Mouse (Mus musculus) embryonic stem cell, embryonic (primary cell): ENCODE measurements around the gene Krtap4-7.
"Not testable (repeated sequence)": the region's sequence is repeated elsewhere in the genome, so short reads cannot be mapped to it uniquely, and the experiment has no call there.

Source experiments
- CTCF ChIA-PET, 4 experiments: fragments of 300-600 bp in 2 of 4; fragments of 350-600 bp in 2 of 4; sonication (Branson Sonifier 250); formaldehyde crosslinking; loops; one replicate each; lab custom pipeline; 2022; ENCODE audit warnings: inconsistent platforms in 2 of 4; lab: Charles Lee
- POLR2A ChIA-PET, 4 experiments: fragments of 300-600 bp in 2 of 4; fragments of 350-600 bp in 2 of 4; sonication (Branson Sonifier 250); formaldehyde crosslinking; loops; one replicate each; lab custom pipeline; 2022; ENCODE audit warnings: antibody characterized with exemption in 4 of 4, inconsistent platforms in 1 of 4; lab: Charles Lee

The Krtap4-7 gene

GRCm38 (mm10) chr11:99614796-99615363, 29.0 kb downstream of the Krtap4-7 start, which contains the start of gene Krtap2-4:
Gene Krtap2-4, minus strand, starts transcription at chr11:99614846.
- POLR2A ChIA-PET, result no interaction called here
- CTCF ChIA-PET, result no interaction called here

GRCm38 (mm10) chr11:99610089-99610488, 33.8 kb downstream of the Krtap4-7 start, which contains the start of gene Gm11937:
Gene Gm11937, minus strand, starts transcription at chr11:99610189.
- POLR2A ChIA-PET, CTCF ChIA-PET: not testable (repeated sequence)

DNA sequence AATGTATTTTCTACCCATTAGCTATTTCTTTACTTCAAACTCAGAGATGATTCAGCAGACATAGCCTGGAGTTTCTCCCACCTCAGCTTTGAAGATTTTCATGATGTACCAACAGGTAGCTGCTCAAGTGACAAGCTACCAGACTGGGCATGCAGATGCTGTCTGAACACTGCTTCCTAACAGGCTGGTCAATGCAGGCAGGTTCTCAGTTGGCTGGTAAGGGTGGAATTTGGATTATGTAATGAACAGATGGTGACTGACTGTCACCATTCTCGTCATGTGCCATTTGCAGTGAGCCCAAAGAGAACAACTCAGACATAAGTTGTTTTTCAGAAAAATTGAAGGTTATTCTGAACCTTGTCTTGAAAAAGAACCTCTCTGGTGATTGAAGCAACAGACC, 34.8 kb downstream of the Krtap4-7 start:
- POLR2A ChIA-PET, result no interaction called here
- CTCF ChIA-PET, result no interaction called here

DNA sequence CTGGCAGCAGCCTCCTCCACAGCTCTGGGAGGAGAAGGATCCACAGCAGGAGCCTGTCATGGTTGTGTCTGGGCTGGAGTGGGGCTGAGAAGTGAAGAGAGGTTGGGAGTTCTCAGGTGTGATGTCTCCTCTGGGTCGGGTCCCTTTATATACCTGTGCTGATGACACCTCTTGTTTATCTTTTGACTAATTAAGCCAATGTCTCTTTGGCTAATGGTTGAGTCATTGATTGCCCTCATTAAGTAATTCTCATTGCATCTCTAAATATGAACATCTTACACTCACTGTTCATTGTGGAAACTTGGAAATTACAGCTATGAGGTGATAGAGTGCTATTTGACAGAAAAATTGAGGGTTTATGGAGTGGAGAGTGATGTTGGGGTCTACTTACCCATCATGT, 40.7 kb downstream of the Krtap4-7 start, which contains the start of gene Gm11938:
TSS of gene Gm11938 (minus strand) at position 101 of the 400 bp plus-strand sequence.
- CTCF ChIA-PET, result interaction anchor here in 1 of 4 experiments (1.1 kb wide), 1 partner anchor 29 kb away, joined by 3 read pairs; no protein-coding TSS in a partner anchor
- POLR2A ChIA-PET, result not testable (repeated sequence)

DNA sequence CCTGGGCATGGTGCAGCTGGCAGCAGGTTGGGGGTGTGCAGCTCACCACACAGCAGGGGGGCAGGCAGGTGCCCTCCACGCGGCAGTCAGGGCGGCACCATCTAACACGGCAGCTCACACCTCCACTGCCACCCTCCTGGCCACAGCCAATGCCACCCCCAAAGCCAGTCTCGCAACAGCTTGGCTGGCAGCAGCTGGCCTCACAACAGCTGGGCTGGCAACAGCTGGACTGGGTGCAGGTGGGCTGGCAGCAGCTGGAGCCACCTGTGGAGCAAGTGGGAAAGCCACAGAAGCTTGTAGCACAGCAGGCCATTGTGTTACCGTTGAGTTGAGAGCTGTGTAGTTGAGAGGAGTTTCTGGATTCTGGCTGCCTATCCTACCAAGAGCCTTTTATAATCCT, 46.1 kb downstream of the Krtap4-7 start, which contains the start of gene Krtap9-3:
TSS of gene Krtap9-3 (minus strand) at position 364 of the 400 bp plus-strand sequence.
- CTCF ChIA-PET, result interaction anchor here in 2 of 4 experiments (0.5 to 0.8 kb wide), 2 partner anchors 23 to 24 kb away, joined by 3 to 5 read pairs; no protein-coding TSS in a partner anchor
- POLR2A ChIA-PET, result not testable (repeated sequence)
